Mouse (Mus musculus) spleen, adult 2 months (tissue): ENCODE measurements at regions not wholly inside any gene's neighbourhood (a gene's known extent, or its start where the extent isn't known, plus 50 kb on each side); places are given as distances from the start of the nearest gene placed in this dataset.

ENCODE experiments used
- CTCF ChIP-seq: fragments of 200-500 bp; IDR thresholded peaks from 2 replicates; pipeline ENCODE4 v1.5.1; 2011; ENCODE audit warnings: mild to moderate bottlenecking, inconsistent platforms; ENCODE audit not compliant: insufficient read depth, insufficient read length, insufficient replicate concordance; ENCODE audit errors: extremely low read depth
- POLR2A ChIP-seq: fragments of 200-500 bp; IDR thresholded peaks from 2 replicates; pipeline ENCODE4 v1.6.1; 2011; ENCODE audit warnings: low read depth, low read length, inconsistent platforms

GRCm38 (mm10) chr15:5519997-5520396 lies 276.0 kb upstream of the Ptger4 start:
- TF ChIP-seq CTCF (no peak), POLR2A (no peak)
